Mouse (Mus musculus): ENCODE results near the gene Gck.

Gene Gck

DNA sequence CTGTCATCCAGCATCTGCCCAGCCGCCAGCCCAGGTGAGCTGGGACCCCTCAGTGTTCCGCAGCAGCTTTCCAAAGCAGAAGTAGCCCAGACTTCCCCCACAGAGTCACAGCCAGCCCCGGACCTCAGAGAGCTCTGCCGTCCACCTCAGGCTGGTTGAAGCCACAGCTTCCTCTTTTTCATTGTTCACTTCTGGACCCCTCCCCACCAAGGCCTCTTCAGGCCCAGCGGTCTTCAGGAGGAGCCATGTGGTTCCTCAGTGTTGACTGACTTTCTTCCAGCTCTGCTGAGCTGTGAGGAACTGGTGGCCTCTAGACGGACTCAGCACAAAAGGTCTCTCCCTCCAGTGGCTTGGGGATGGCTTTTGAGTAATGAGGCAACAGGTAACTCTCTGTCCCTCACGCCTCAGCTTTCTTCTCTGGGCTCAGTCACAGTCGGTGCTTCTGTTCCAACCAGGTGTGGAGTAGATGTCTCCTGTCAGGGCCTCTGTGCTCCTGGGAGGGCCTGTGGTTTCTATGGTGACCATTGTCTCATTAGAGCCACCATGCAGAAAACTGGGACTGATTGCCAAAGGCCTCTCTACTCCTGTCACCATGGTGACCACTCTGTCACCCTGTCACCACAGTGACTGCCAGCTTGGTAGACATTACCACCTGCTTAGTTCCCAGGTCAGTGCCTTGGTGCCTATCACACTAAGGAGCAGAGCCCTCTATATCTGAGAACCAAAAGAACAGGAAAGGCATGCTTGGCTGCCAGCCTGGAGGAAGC, at the start of gene Gck:
Gene Gck (minus strand): TSS at position 496 of the 767 bp plus-strand sequence.
- DNase-seq = no peak

DNA sequence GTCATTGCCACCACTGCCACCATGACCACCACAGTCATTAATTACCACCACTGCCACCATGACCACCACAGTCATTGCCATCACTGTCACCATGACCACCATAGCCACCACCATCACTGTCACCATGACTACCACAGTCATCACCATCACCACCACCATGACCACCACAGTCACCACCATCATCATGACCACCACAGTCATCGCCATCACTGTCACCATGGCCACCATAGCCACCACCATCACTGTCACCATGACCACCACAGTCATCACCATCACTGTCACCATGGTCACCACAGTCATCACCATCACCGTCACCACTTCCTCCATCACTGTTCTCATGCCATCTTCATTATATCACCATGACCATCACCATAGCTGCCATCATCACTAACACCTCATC, 48.6 kb upstream of the Gck start:
- DNase-seq = no peak

DNA sequence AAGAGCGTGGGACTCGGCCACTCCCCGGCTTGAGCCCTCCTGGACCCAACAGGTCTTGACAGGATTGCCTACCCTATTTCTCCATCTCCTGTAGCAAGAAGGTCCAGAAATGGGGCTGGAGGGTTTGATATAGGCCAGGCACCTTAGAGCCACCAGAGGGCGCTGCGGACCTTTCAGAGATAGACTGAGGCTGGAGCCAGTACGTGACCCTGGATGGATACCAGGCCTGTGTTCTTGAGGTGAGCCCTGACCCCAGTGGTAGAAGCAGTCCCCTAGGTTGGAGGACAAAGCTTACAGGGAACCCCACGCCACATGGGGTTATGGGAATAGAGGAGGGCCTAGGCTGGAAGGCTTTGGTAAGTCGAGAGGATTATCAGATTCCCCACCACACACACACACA, 46.1 kb upstream of the Gck start:
- DNase-seq = peak; percentile 80 to 83

DNA sequence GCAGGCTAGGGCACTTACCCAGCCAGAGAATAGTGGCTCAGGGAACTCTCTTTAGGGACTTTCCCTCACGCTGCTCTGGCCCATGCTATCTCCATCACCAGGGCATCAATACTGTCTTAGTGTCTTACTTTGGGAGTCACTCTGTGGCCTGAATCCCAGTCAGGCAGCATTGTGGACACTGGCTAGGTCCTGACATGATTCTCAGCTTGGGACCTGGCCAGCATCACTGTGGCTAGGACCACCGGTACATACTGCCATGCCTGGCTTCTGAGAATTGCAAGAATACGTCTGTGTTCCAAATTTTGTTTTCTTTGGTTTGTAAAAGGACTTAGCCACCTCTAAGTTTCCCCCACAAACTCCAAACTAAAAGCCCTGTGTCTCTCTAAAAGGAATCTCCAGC, 45.0 kb upstream of the Gck start:
- DNase-seq = no peak

DNA sequence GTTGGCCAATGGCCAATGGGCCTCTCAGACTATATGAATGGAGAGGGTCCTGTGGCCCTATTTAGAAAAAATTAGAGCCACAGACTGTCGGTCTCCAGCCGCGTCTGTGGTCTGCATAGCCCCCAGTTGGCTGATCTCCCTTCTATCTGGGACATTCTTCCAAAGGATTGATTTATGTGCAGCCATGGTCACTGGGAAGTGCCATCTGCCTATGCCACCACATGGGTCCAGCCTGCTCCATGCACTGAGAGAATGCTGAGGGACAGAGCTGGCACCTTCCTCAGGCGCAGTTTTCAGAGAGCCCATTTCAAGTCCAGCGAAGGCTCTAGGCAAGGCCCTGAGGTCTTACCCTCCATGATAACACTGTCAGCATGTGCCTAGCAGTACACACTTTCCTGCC, 44.3 kb upstream of the Gck start:
- DNase-seq = no peak

DNA sequence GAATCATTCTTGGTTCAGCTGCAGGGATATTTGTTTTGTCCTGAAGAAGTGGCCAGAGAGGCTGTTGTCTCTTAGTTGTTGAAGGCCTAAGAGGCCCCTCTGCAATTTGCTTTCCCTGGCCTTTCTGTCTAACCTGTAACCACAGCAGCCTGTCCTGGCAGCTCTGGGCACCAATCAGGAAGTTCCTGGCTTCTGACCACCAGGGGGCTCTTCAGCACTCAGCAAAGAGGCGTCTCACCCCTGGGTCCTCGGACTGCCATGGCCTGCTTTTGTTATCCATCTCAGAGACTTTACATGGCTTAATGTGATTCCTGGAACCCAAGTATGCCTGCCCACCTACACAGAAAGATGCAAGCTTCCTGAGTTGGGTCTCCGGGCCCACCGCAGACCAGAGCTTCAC, 41.0 kb upstream of the Gck start:
- peak; percentile 56 to 60 for DNase-seq

DNA sequence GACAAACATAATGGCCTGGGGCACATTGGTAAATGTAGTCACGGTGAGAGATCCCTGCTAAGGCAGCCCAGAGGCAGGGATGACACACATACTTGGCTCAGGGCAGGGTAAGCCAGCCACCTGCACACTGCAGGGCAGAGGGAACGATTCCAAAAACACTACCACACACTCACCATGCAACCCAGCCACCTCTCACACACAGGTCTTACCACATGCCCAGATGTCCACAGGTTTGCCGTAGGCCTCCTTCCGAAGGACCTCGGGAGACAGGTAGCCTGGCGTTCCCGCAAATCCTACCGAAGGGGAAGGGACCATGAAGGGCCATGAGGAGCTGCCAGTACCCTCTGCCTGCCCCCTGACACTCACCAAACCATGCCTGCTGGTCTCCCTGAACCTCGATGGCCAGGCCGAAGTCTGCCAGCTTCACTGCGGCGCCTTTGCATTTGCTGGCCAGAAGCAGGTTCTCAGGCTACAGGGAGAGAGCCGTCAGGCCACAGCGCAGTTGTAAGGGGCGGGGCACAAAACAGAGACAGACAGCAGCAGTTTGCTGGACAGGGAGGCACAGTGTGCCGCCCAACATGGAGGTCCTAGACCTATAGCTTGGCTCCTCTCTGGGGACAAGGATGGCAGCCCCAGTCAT, 40.2 kb upstream of the Gck start:
- DNase-seq = no peak

DNA sequence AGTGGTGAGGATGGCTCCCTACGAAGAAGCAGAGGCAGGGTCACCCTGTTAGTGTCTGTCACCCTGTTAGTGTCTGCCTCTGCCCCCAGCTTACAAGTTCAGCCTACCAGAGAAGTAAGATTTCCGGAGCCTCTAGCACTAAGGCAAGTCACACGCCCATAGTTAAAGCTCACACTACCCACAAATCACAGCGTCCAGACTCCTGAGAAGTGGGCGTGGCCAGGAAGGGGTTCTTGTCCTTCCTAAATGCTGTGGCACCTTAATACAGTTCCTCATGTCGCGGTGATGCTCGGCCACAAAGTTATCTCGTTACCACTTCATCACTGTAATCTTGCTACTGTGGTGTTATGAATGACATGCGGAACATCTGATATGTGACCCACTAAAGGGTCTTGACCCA, 38.2 kb upstream of the Gck start:
- DNase-seq = no peak

DNA sequence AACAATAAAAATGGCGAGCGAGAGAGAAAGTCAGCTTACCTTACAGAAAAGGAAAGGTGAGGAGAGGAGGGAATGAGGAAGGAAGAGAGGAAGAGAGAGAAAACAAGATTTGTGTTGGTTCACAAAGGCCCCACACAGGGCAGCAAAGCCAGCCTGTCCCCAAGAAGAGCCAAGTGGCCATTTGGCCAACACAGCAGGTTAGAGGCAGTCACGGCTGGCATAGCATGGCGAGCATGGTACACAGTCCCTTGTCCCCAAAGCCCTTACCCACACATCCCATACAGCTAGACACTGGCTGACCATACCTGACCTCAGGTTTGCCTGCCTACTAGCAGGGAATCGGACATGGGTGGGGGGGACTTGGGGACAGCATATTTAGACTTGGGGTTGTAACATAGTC, 33.7 kb upstream of the Gck start:
- no peak for DNase-seq

DNA sequence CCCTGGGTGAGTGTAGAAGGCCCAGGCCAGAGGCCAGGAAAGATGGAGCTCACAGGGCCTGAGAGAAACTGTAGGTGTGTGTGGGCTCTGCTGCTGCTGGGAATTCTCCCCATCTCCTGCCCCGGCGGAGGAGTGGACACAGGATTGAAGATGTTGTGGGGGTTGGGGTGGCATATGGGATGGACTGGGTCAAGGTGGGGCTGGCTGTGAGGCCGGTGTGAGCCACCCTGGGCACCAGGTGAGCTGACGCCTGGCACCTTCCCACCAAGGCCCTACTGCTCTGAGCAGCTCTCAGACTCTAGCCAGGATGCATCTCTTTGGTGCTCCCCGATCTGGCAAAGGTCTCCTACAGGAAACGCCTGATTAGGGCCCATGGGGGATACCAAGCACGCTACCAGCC, 31.4 kb upstream of the Gck start:
- no peak for DNase-seq

DNA sequence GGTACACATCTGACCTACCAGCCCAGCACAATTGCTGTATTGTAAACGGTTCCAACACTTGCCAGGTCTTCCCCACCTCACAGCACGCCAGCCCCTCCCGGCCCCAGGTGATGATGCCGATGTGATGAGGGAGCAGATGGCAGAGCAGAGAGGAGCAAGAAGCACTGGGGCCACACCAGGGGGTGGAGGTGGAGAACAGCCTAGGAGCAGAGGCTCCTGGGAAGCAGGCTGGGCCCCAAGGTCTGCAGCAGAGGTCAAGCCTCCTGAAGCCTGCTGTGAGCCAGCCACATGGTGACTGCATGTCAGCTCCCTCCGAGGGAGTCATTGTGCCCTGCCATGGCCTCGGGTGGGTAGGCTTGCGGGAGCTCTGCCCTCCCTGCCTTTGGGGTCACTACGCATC, 30.7 kb upstream of the Gck start:
- DNase-seq = no peak

DNA sequence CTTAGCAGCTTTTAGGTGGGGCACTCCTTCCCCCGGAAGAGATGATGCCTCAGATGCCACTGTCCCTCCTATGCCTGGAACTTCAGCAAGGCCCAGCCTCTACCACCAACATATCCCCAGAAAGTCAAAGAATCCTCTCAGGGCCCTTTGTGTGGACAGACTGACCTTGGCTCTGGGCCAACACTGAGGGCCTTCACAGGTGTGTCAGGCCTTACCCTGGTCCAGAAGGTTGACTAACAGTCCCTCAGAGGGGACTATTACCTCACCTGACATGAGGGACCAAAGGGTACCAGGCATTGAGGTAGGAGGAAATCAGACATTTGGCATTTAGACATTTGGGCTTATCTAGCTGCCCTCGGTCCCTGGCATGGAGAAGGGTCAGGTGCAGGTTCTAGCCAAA, 30.2 kb upstream of the Gck start:
- no peak for DNase-seq

DNA sequence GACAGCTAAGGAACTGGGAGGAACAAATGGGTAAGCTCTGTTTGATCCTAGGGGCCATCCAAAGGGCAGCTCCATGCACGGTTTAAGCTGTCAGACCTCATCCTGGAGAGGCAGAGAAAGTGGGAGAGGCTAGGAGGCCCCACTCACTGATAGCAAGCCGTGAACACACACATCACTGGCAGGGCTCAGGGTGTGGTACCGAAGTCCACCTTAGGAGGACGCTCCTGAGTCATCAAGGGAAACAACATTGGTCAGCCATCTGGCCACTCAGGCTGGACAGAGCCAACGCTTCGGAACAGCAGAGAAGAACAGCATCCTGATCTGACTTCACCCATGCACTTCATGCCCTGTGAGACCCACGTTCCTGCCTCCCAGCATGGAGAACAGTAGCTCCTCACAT, 29.2 kb upstream of the Gck start:
- no peak for DNase-seq

DNA sequence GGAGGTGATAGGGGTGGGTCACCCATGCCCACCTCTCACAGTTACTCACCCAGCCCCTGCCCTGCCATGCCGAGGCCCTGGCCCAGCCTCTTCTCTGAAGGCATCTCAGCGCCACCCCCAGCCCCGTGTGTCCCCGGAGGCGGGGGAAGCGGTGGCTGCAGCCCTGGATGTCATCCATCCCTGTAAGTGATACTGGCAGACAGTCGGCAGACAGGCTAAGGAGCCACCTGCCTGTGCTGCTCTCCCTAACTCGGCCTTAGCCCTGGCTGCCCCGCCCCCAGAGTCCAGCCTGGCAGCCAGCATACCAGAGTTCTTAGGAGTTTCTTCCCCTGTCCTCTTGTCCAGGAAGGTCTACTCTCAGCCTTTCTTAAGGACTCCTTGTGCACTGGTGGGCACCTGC, 26.2 kb upstream of the Gck start:
- no peak for DNase-seq

DNA sequence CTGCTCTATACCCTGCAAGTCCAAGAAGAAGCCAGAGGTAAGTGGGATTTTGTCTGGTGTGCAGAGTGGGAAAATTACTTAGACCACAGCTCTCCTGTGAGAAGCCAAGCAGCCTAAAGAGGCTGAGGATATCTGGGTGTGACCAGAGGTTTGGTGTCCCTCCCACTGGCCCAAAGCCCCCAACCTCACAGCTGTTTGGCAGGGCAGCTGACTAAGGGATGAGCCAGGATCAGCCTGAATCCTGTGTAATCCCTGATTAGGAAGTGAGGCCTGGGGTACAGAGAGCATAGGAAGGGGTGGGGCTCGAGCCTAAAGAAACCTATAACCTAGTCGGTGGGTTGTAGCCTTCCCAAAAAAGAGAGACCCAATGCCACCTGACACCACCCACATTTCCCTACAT, 25.2 kb upstream of the Gck start:
- no peak for DNase-seq

DNA sequence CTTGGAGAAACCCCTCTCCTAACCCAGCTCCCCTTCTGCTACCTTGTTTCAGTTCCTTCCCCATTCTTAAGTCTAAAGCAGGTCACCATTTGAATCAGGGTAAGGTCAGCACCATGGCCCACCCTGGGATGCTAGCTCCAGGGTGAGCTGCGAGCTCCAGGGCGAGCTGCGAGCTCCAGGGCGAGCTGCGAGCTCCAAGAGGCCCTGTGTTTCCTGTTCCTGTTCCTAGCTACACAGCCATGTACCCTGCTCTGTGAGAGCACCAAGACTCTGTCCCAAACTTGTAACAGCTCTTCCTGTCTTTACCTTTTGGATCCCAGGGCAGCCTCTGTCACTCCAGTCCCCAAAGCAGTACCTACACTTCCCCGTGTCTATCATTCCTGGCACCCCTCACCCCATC, 24.2 kb upstream of the Gck start:
- no peak for DNase-seq

DNA sequence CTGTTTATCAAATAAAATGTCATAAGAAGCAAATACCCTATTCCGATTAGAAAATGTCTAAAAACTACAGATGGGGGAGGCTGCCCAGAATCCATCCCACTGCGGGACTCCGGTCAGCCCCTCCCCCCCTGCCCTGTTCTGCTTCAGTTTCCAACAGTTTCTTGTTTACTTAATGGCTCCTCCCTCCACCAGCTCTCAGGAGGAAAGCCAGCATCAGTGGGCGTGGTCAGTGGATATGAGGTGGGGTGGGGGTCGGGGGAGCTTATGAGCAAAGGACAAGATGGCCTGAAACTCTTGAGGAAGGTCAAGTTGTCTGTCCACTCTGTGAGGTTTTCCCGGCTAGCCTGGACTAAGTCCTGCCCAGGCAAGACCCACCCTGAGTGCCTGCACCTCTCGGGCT, 23.3 kb upstream of the Gck start:
- DNase-seq = no peak

DNA sequence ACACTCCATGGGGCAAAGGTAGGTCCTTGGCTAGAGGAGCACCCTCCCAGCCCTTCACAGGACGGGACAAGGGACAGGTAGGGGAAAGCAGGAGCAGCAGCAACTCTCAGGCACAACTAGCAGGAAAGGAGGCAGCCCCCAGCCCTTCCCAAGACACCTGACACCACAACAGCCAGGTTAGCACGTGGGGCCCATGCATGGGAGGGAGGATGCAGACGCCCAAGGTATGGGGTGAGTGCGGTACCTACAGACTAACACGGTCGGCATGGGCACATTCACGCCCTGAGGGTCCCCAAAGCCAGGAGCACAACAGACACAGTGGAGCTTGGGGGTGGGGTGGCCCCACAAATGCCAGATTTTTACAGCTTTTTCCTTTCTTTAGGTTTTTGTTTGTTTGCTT, 21.3 kb upstream of the Gck start:
- DNase-seq = no peak

DNA sequence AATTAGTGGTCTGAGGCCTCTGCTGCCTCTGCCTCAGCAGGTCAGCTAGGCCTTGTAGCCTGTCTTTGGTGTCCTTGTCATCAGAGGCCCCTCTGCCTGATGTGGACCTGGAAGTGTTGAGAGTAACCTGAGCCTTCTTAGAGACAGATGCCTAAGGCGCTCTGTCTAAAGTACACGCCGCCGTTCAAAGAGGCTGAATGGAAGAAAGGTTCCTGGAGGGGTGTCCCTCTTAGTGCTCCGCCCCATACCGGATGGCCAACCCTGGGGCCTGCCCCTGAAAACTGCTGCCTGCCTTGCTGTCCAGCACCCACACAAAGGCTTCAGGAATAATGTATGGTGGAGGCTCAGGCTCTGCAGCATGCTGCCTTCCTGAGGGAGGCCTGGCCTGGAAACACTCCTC, 18.3 kb upstream of the Gck start:
- no peak for DNase-seq

DNA sequence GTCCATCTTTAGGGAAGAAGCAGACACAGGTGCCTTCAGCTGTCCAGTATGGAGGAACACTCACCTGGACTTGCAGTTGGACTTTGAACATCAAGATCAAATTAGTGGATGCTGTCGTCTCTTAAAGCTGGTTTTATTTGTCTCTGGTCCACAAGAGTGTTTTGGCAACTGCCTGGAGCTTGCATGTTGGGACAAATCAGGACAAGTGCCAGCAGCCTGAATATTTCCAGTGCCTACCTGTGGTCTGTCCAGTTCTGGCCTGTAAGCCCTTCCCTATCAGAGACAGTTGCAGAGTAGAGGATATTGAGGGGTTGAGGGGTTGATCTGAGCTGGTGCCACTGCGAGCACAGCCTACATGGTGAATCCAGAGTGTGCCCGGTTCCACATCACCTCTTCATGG, 16.9 kb upstream of the Gck start:
- DNase-seq = no peak

DNA sequence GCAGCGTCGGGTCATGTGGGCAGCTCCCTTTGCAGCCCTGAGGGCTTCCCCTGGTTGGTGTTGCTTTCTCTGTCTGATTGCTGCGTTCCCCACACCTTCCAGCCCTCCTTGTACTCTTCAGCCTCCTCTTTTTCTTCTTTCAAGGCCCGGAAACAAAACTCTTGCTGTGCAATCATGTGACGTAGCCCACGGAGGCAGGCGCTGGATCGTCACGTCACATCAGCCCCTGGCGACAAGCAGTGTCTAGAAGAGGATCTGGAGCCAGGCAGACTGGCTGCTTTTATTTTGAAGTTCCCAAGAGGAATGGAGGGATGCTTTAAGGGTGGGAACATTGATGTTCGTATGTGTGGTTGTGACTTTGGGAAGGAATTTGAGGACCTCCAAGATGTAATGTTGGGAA, 16.0 kb upstream of the Gck start:
- no peak for DNase-seq

DNA sequence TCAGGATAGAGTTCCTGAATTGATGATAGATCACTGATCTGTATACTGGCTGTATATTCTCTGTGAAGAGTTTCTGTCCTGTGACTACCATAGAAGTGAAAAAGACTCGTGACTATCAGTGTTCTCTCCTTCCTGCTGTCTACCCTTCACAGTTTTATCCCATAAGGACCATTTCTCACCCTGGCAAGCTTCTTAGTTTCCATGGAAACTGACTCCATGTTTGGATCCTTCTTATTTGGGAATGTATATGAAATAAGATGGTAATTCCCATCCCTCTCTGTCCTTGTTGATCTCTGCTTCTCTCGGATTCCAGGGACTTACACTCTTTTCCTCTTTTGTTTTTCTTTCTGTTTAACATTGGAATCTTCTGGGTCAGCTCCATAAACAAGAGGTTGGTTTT, 10.2 kb upstream of the Gck start:
- DNase-seq = no peak

DNA sequence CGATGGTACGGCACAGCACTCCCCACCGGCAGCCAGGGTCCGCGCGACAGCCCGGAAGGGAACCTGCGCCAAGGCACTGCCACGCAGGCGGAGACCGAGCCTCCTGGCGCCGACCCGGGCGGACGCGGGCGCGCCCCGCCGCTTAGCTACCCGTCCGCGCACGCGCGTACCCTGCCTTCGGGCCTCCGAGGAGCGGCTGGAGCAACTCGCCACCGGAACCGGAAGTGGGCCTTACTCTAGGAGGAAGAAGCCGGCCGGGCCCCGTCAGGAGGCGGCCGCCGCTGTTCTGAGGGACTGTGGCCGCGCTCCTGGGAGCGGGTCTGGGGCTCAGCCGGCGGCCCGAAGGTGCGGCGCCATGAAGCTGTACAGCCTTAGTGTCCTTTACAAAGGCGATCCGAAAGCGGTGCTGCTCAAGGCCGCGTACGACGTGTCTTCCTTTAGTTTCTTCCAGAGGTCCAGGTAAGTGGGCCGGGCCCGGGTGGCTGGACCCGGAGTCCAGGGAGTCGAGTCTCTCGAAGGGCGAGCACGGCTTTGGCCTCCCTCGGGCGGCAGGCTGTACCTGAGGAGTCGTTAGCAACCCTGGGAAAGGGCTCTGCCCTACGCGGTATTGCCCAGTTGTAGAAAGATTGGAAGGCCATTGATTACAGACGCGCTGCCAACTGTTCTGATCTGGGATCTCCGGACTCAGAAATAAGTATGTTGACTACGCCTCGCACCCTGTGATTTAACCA, 5.8 kb upstream of the Gck start, which contains the start of gene Ykt6:
Gene Ykt6 (plus strand): TSS at position 148 of the 731 bp plus-strand sequence.
- DNase-seq = peak; percentile 91 to 94

DNA sequence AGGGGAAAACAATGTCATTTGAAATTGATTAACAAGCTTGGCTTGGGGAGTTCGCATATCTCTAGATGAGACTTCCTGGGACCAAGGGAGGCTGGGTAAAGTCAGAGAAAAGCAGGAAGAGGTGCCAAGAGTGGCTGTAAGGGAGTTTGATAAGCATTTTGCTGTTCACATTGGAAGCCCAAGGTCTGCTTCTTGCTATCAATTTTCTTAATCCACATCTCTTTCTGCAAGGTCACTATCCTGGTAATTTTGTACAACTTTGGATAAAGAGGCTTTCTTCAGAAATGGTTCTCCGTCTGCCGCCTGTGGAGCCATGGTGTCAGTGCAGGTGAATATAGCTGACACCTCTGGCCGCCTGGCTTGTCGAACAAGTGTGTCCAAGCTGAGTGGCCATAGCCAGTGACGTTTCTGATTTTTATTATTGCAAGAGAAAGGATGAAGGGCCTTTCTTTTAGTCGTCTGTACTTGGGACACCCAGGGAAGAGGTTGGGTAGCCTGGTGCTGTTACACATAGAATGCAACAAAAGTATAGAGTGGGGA, 5.2 kb upstream of the Gck start:
- no peak for DNase-seq

All from thymus, postnatal 36 days (tissue).